Mouse (Mus musculus) activated CD4-positive, CD25-positive, alpha-beta regulatory T cell (primary cell): ENCODE data around the gene Gm15091. TPM values are rescaled to one million over a fixed set of nuclear protein-coding genes. Genes with fewer than 3 reads are reported as not detected.

Experiments
- polyA plus RNA-seq, 2 experiments: library from polyadenylated mRNA; unstranded; fragments of 100-300 nt; shearing (Covaris generic); gene quantifications; one replicate each; pipeline ENCODE4 v1.2.1; 2017

The Gm15091 gene
- polyA plus RNA-seq: not detected

GRCm38 (mm10) chrX:149941355-149941754 is at the start of gene Gm15091:
Gene Gm15091 (plus strand): TSS chrX:149941655.

Other genes starting within 250 kb of the Gm15091 start
- not detected for gene Gm15097, start 157.2 kb upstream of the Gm15091 start, polyA plus RNA-seq